Mouse (Mus musculus): Measurements from ENCODE around the gene Caap1.

Gene Caap1

DNA sequence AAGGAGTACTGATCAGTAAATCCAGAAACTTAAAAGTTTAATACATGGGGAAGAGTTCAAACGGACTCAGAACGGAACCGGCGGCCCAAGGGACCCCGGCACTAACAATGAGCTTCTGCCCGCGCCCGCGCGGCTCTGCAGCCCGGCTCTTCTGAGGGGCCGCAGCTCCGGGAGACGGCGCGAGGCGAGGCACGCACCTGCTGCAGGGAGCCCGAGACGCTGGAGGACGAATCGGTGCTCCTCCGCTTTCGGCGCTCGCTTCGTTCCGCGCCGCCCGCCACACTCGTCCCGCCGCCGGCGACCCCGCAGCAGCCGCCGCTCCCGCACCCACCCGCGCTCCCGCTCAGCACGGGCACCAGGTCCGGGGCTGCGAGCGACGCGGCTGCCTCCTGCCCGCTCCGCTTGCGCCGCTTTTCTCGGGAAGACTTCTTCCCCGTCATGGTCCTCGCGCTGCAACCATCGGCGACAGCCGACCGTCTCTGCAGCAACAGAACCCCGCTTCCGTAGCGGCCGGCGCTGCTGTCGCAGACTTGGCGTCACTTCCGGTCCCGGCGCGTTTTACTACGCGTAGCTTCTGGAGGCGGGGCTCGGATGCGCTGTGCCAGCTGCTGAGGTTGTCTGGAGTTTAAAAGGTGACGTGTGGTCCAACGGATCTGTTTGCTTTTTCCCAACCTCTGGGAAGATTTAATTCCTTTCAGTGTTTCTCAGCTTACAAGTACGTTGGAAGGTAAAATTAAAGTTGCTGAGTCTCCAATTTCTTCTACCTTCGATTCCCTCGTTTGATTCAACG lies at the start of gene Caap1, which contains the start of gene Gm10306:
Gene Caap1, minus strand, starts transcription at position 532 of the 790 bp plus-strand sequence.
Gene Gm10306, plus strand, starts transcription at position 282 of the 790 bp plus-strand sequence.
- DNase-seq: peak; percentile 94

DNA sequence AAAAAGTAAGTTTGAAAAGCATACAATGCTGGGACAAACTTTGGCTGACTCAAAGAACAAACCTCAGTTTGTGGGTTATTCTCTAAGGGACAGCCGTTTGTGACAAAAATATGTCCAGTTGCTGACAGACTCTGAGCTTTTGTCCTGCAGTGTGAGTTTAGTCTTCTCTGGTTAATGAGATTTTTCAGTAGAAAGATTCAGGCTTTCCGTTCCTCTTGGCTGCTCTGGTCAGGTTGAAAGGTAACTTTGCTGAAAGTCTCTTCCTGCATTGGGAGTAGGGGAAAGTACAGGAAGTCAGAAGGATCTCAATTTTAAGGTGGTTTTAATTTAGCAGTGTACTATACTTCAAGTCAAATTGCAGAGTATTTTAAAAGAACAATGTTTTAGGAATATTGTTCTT lies 49.0 kb upstream of the Caap1 start:
- DNase-seq: no peak

DNA sequence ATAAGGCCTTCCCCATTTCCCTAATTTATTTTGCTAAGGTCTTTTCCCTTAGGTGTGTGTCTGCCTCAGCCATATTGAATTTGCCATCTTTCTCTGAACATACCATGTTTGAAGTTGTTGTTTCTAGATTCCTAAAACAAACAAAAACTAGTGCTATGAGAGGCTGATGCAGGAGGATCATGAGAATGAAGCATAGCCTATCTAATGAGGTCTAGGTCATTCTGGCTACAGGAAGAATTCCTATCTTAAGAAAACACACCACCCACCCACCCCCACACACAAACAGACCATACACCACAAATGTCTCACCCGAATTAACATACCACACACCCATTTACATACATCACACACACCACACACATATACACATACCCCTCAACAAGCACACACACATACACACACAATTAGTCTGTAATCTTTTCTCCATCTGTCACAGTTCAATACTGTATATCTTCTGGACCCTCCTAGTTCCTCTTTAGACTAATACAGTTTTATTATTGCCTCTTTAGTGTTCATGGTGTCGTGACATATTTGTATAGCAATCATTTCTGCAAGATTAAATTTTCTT lies 47.9 kb upstream of the Caap1 start:
- DNase-seq: no peak

DNA sequence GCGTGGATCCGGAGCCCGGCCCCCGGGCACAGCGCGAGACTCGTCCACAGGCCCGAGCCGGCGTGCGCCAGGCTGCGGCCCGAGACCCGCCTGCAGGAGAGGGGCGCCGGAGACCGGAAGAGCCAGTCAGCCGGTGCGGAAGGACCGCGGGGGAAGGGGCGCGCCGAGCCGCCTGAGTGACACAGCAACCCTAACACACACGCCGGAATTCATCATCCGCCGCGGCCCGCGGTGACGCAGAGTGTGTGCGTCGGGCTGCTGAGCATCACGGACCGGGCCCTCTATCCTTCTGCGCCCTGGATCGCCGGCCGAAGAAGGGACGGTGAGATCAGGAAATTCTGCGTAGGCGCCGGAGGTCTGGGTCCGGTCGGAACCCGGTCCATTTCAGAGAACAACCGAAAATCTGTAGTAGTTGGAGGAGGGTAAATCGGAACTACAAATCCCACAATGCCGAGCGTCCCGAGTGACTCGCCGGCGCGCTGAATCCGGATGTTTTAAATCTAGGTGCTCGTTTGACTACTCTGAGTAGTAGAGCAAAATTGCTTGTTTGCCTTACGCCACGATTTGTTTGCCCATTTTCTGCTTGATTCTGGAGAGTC lies 46.5 kb upstream of the Caap1 start, which contains the start of gene Plaa:
Gene Plaa, minus strand, starts transcription at position 214 of the 599 bp plus-strand sequence.
- DNase-seq: peak; percentile 93

DNA sequence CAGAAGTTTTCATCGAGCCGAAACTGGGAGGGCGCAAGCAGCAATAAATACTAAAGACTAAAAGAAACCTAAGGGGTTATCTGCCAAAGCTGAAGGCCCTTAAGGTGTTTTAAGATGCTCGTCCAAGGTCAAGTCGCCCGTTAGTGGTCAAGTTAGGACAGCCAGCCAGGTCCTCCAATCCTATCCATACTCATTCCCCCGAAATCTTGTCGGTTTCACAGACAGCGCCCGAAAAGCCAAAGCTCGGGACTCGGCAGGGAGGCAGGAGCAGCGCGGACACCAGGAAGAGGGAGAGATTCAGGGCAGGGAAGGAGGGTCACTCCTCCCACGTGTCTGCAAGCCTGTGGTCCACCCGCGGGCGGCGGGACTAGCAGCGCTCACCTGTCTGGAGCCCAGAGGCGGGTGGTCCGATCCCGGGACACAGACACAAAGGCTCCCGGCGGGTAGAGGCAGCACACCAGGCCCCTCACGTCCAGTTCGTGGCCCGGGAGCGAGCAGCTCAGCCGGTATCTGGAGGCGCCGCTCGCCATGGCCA lies 46.0 kb upstream of the Caap1 start:
- peak; percentile 46 for DNase-seq

DNA sequence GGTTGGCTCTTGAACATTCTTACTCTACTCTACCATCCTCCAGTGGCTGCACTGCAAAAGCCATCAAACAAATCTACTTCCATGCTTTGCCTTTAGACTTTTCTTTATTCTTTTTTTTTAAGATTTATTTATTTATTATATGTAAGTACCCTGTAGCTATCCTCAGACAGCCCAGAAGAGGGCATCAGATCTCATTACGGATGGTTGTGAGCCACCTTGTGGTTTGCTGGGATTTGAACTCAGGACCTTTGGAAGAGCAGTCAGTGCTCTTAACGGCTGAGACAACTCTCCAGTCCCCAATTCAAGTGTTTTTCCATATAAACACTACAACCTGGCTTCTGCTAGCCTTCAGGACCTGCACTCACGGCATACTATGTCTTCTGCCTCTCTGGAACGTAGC lies 44.8 kb upstream of the Caap1 start:
- peak; percentile 10 for DNase-seq

DNA sequence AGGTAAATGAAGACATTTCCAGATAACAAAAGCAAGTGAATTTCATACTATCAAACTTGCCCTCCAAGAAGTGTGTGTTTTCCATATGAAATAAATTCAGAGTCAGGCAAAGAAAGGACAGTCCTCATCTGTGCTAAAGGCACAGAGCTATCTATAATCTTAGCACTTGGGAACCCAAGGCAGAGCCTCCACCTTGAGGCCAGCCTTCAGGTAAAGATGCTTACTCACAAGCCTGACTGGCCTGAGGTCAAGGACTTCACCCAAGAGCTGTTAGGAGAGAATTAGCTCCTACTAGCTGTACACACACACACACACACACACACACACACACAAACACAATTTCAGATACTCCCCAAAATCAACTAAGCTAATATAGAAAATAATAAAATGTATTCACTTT lies 36.1 kb upstream of the Caap1 start:
- no peak for DNase-seq

DNA sequence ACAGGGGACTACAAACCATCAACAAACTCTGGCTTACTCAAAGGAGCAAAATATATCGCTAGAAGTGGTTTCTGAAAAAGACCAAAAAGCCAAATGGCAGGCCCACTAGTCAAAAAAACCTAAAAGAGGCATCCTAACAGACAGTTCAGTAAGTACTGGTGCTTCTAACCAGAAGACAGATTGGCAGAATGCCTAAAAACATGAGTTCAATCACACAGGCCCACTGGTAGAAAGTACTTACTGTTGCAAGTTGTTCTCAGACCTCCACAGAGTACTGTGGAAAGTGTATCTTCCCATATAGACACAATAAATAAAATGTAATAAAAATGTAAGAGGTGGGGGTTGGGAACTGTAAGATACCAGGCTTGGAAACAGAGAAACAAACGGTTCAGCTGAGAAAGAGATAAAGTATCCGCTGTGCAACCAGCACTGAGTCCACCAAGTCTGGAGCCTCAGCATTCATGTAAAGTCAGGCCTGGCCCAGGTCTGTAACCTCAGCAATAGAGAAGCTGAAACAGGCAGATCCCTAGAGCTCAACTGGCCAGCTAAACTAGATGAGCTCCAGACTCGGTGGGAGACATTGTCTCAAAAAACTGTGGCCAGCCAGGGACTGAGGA lies 35.3 kb upstream of the Caap1 start:
- DNase-seq: no peak

DNA sequence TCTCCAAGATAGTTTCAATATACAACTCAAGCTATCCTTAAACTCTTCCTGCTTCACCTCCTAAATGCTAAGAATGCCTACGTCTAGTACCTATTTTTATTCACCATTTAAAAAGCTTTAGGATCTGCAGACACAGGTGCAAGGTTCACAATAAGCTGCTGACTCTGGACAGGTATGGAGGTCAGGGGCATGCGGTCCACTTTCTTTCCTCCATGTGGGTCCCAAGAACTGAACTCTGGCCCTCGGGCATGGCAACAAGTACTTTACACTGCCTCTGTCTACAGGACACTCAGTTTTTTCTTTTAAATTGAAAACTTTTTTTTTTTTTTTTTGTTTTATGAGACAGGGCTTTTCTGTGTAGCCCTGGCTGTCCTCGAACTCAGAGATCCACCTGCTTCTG lies 16.1 kb upstream of the Caap1 start:
- DNase-seq: no peak

DNA sequence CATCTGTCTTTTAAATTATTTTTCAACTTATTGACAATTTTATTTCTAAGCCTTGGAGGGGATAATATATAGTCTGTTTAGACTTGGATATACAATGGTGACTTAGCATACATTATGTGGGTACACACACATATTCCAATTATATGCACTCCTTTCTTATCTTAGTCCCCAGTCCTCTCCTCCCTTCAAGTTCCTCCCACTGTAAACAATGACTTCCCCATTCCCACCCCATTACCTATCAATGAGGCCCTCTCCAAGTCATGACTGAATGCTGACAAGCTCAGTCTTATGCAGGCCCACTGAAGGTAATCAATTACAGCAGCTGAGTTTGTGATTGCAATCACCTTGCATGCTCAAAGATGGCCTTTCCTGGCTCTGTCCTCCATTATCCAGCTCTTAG lies 7.7 kb upstream of the Caap1 start:
- DNase-seq: no peak

DNA sequence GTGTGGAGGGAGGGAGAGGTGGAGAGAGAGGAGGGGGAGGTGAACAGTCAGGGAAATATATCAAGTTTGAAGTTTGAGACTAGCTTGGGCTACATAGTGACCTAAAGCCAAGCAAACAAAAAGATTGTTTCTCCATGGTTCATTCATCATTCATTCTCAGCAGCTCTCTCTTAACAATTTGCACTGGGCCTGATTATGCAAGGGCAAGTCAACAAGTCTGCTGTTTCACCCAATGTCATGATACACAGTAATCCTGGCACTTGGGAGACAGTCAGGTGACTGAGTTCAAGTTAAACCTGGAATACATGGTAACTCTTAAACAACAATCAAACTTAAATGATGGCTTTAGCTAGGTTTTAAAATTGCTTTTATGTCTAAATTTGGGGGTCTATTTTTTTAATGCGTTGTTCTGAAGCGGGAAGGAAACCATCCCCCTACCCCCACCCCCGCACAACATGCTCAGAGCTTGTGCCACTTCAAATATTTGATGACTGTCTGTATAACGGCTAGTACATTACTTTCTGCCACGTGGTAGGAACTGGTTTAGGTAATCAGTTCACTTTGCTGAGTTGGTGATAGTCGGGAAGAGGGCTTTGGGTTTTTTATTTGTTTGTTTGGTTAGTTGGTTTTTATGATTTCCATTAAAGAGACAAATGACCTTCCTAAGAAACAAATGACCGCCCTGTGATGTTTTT lies 5.5 kb upstream of the Caap1 start:
- no peak for DNase-seq

DNA sequence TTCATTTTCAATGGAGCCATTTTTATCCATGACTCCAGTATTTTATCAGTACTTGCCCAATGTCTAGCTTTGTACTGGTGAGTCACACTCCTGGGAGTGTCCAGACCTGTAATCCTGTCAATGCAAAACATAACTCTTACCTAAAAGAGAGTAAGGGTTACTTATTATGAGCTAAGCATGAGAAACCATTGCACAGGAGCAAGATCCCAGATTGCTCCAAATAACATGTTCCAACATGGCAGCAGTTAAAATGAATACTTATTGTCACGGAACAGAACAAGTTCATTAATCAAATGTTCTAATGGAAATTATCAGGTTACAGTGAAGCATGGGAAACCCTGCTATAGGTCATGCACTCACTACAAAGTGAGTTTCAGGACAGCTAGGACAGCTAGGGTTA lies 3.7 kb upstream of the Caap1 start:
- no peak for DNase-seq

DNA sequence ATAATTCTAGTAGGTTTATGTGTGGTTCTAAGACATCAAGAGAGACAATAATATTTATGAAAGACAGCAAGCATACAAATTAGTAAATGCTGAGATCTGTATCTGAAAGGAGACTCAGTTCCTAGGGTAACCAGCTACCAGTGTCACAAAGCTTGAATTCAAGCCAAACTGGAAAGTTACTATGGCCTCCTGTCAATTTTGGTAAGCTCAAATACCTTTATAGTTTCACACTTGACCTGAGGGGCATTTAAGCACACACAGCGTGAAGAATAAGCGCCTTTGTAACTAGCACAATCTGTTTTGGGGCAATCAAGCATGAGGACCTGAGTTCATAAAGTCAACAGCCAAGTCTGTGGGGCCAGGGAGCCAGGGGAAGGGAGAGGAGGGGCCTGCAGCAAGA lies 2.7 kb upstream of the Caap1 start:
- no peak for DNase-seq

DNA sequence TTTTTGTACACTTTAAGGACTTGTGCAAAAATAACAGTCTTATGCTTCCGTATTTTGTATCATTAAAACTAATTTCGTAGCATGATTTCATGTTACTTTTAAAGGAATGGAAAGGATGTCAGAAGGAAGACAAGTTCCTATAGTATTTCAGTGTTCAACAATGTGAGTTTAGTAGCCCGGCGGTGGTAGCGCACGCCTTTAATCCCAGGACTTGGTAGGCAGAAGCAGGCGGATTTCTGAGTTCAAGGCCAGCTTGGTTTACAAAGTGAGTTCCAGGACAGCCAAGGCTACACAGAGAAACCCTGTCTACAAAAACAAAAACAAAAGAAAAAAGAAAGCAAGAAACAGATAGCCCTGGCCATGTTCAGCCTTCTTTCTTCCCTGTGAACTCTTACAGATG lies 549 bp upstream of the Caap1 start:
- DNase-seq: no peak

DNA sequence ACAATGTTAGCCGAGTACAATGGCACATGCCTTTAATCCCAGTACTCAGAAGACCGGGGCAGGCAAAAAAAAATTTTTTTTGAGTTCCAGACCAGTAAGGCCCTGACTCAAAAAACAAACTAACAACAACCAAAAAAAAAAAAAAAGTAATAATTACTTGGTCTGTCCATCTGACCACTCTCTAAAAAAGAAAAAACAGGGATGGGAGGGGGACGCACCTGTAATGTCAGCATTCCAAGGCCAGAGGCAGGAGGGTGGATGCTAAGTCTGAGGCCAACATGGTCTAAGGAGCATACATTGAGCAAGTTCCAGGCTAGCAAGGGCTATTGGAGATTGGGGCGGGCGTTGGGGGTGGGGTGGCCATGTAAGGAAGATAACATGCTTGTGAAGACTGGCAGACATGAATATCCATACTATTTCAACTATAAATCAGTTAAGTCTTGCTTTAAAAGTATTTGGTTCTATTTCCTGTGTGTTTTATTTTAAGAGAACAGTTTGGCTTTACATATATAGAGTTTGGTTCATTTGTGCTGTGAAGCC lies 1.6 kb downstream of the Caap1 start:
- no peak for DNase-seq

DNA sequence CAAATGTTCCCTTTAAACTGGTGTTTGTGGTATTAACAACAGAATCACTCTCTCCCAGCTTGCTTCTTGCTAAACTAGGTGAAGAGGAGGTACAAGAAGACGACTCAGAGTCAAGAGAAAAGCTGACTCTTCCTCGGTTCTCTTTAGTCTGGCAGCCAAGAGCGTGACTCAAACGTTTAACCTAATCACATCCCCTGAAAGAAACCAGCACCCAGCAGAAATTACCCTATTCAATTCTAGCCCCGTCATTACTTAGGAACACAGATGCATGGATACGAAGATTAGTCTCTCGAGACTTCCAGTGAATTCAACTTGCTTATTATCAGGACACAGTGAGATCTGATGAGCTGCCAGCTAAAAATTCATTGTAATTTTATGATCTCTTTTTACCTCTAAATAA lies 12.3 kb downstream of the Caap1 start:
- no peak for DNase-seq

DNA sequence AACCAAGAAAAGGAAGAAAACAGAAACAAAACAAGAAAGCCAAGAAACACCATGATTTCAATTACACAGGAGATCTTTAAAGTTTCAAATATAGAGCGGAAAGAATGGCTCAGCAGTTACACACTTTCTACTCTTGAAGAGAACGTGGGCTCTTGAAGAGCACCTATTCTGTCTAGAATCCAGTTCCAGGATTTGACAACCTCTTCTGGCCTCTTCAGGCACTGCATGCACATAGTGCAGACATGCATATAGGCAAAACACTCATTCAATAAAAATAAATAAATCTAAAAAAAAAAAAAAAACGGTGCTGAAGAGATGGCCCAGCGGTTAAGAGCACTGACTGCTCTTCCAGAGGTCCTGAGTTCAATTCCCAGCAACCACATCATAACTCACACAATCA lies 13.6 kb downstream of the Caap1 start:
- no peak for DNase-seq

DNA sequence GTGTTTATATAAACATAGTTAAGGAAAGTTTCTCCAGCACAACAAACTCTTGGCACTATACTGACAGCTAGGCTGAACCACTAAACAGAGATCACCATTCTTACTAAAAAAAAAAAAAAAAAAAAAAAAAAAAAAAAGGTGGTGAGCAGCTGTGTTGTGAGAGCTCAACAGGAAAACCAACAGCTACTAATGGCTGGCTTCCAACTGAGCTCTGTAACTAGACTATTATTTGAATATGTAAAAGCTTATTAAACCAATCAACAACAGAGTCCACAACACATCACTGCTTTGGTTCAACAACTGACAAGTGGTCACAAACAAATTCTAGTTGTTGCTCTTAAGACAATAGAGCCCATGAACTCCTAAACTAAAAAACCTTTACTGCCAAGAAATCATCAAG lies 23.4 kb downstream of the Caap1 start:
- no peak for DNase-seq

DNA sequence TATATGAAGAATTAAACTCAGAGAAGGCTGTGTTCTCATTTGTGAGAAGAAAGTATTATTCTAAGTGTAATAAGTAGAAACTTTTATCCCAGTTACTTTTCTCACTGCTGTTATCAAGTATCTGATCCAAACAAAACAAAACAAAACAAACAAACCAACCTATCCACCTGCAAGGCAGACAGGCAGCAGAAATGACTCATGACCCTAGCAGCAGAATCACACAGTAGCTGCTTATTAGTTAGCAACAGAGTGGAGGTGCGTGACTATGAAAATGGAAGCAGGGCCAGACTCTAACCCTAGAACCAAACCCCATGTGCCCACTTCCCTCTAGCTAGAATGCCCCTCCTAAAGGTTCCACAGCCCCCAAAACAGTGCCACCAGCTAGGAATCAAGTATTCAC lies 27.1 kb downstream of the Caap1 start:
- no peak for DNase-seq

DNA sequence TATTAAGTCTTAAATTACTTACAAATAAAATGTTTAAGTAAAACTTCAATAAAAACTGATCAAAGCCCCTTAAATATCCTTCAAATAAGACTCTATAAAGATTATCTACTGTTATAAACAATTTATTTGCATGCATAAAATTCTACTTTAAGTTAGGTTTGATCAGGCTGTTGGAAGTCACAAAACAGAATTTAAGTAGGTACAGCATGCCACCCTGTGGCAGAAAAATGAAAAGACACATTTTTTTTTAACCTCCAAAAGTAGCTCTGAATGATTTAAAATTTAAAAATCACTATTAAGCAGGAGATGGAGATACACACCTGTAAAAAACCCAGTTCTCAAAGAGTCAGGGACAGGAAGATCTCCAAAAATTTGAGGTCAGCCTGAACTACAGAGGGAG lies 33.3 kb downstream of the Caap1 start:
- no peak for DNase-seq

DNA sequence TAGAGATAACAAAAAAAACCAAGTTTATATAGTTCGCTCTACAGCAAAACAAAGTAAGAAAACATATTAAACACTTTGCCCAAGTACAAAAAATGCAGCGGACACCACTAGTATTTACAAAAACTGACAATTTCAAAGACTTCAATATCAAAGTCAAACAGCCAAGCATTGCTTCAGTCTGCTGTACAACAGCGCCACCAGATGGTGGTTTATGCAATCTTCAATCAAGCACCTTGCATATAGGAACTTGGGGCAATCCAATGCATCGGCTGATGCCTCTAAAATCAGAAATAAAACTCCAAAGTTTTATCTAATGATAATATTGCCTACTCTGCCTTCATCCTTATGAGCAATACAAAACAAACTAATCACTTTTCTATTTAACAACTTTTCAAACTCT lies 39.0 kb downstream of the Caap1 start:
- DNase-seq: peak; percentile 56

DNA sequence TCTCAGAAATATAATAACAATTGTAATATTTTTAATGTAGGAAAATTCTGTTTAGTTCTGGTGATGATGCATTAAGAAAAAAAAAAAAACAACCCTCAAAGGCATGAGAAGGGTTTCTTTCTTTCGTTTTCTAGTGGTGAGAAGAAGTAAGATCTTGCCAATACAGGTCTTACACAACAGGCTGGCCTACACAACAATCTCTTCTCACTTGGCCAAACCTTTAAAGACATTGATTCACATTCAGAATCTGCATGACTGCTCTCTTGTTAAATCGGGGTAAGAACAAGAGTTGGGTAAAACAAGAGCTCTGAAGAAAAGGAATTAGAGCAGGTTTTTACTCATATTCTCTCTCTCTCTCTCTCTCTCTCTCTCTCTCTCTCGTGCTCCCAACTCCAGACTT lies 41.2 kb downstream of the Caap1 start:
- no peak for DNase-seq
